In the genomic region with DNA sequence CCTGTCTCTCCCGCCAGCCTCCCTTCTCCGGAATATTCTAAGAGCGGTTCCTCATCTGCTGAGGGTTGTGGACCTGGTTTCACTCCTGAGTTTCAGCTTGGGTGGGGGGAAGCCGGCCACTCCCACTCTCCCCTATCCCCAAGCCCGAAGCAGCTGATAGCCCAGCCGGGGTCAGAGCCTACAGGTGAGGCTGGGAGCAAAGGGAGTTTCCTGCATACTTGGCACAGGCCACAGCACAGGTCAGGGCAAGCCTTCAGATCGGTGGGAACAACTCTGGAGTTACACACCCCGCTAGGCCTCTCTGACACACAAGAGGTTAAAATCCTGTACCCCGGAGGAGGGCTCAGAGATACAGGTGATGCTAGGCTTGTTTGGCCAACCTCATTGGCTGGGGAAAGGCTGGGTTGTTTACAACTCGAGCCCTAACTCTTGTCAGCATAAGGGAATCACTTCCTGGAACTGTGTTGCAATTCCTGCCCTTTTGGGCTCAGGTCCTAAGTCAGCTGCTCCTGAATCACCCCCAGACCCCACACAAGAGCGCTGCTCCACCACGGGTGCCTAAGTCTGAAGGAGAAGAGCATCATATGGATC, we compare ENCODE assay signal across 8 mouse cellular contexts. TPM values are rescaled to one million over a fixed set of nuclear protein-coding genes. Genes with fewer than 3 reads are reported as not detected.
DNase-seq lines count a peak whose midpoint lies in the region; ATAC-seq and TF ChIP-seq lines count a peak whose summit lies in the region.

No protein-coding gene starts in this region.

- no peak for TF ChIP-seq EP300 in heart, postnatal 0 days (IDR thresholded peaks at IDR 0.05; ENCODE audit: low read depth)

- peak overlapping the region; percentile 3; the same call in 1 of the 2 replicates for H3K4me3 ChIP-seq in spleen, adult 2 months (ENCODE audit: extremely low read depth, insufficient read depth, insufficient read length)
- H3K4me3 ChIP-seq in heart, postnatal 0 days (ENCODE audit: low read depth, low read length) = peak overlapping the region; percentile 80
- H3K4me3 ChIP-seq in lung, embryonic 15.5 days = peak overlapping the region; percentile 85

- peaks cover 4% of the 10 kb centered on the region for H3K4me1 ChIP-seq in spleen, adult 2 months (ENCODE audit: control insufficient read depth, insufficient read depth, insufficient read length)
- peaks cover 29% of the 10 kb centered on the region; the same call in 1 of the 2 replicates for H3K4me1 ChIP-seq in heart, postnatal 0 days (ENCODE audit: control insufficient read depth, insufficient read depth)
- peaks cover 50% of the 10 kb centered on the region for H3K4me1 ChIP-seq in lung, embryonic 15.5 days

- H3K27me3 ChIP-seq in spleen, adult 2 months (ENCODE audit: control insufficient read depth, insufficient read depth, low read length) = peaks cover 8% of the 10 kb centered on the region; the same call in 1 of the 2 replicates
- H3K27me3 ChIP-seq in heart, postnatal 0 days (ENCODE audit: control insufficient read depth, insufficient read depth, low read length) = no peaks in the 10 kb centered on the region
- H3K27me3 ChIP-seq in lung, embryonic 15.5 days = no peaks in the 10 kb centered on the region

- H3K9ac ChIP-seq in heart, postnatal 0 days (replicated peaks; ENCODE audit: low read depth, low read length) = peak overlapping the region; percentile 95
- peak overlapping the region; percentile 97 for H3K9ac ChIP-seq in lung, embryonic 15.5 days

- intact Hi-C loops in left cerebral cortex, postnatal 4 days (cut with DNase I) = no loop called here

- H3K9me3 ChIP-seq in heart, postnatal 0 days (replicated peaks; ENCODE audit: control insufficient read depth, low read length) = no peaks in the 10 kb centered on the region
- H3K9me3 ChIP-seq in lung, embryonic 15.5 days = no peaks in the 10 kb centered on the region

- no peaks in the 10 kb centered on the region for H3K36me3 ChIP-seq in spleen, adult 2 months (ENCODE audit: control insufficient read depth, insufficient read depth, low read length)
- peaks cover 26% of the 10 kb centered on the region for H3K36me3 ChIP-seq in heart, postnatal 0 days (replicated peaks; ENCODE audit: control insufficient read depth, insufficient read depth, low read length)
- H3K36me3 ChIP-seq in lung, embryonic 15.5 days = peaks cover 38% of the 10 kb centered on the region

- DNase-seq in spleen, adult 2 months (ENCODE audit: low read depth in 1 of 2, low spot score in 2 of 2) = no peak
- DNase-seq in spleen, postnatal 36 days (ENCODE audit: low spot score in 2 of 2) = no peak
- DNase-seq in heart, postnatal 0 days (ENCODE audit: low spot score) = no peak
- peak; percentile 62 for DNase-seq in yolk sac, embryonic 10.5 days (ENCODE audit: low spot score)
- DNase-seq in left cerebral cortex, postnatal 4 days = no peak
- DNase-seq in layer of hippocampus, postnatal 14 days (ENCODE audit: low spot score in 2 of 2) = no peak
- no peak for DNase-seq in cerebellum, postnatal 14 days

- WGBS in spleen, adult 2 months = 76% methylated on average over 12 of the region's 12 CpGs
- 58% methylated on average over 12 of the region's 12 CpGs for WGBS in heart, postnatal 0 days
- WGBS in lung, embryonic 15.5 days = 50% methylated on average over 12 of the region's 12 CpGs

- no peak for ATAC-seq in heart, postnatal 0 days (ENCODE audit: insufficient read depth, low read depth)
- no peak for ATAC-seq in lung, embryonic 15.5 days (ENCODE audit: borderline replicate concordance, extremely low read depth, low FRiP score, low TSS enrichment)

- H3K4me2 ChIP-seq in heart, postnatal 0 days (ENCODE audit: low read depth, low read length) = peak overlapping the region; percentile 81
- peak overlapping the region; percentile 77 for H3K4me2 ChIP-seq in lung, embryonic 15.5 days

- TF ChIP-seq POLR2A in spleen, adult 2 months (IDR thresholded peaks at IDR 0.05; ENCODE audit: low read depth, low read length) = no peak

- no peak for TF ChIP-seq CTCF in spleen, adult 2 months (IDR thresholded peaks at IDR 0.05; ENCODE audit: extremely low read depth, insufficient read depth, insufficient read length, insufficient replicate concordance)
- no peak for TF ChIP-seq CTCF in heart, postnatal 0 days (IDR thresholded peaks at IDR 0.05; ENCODE audit: low read depth)

- peak overlapping the region; percentile 1; the same call in 1 of the 2 replicates for H3K27ac ChIP-seq in spleen, adult 2 months (ENCODE audit: insufficient read depth, low read length)
- H3K27ac ChIP-seq in heart, postnatal 0 days (ENCODE audit: low read depth) = peak overlapping the region; percentile 94; the same call in 1 of the 2 replicates
- peak overlapping the region; percentile 99 for H3K27ac ChIP-seq in lung, embryonic 15.5 days

RNA-seq across cellular contexts. Expression of a gene that starts 2.6 kb away (rescaled TPM):
- 42.0 and 63.2 TPM in 2 replicates for polyA plus RNA-seq in spleen, adult 2 months (2012; rRNA removed)
- total RNA-seq in heart, postnatal 0 days (2014; rRNA removed; ENCODE audit: low replicate concordance) = 59.9 and 73.2 TPM in 2 replicates
- 59.7 and 60.9 TPM in 2 replicates for polyA plus RNA-seq in heart, postnatal 0 days (2015; fragmentation: Nextera tagmentation; extraction: Ambion mirVana)
- 180 and 182 TPM in 2 replicates for polyA plus RNA-seq in lung, embryonic 15.5 days (2015; fragmentation: Nextera tagmentation; extraction: Ambion mirVana)
- total RNA-seq in left cerebral cortex, postnatal 4 days (2021) = 10 to 100 TPM; 44.0 to 47.9 TPM
- 10 to 100 TPM; 20.0 to 29.8 TPM for total RNA-seq in layer of hippocampus, postnatal 14 days (2021)

RNA-seq across cellular contexts. Expression of a gene that starts 7.3 kb away (rescaled TPM):
- polyA plus RNA-seq in spleen, adult 2 months (2012; rRNA removed) = 221 and 393 TPM in 2 replicates
- 132 and 145 TPM in 2 replicates for total RNA-seq in heart, postnatal 0 days (2014; rRNA removed; ENCODE audit: low replicate concordance)
- 335 and 371 TPM in 2 replicates for polyA plus RNA-seq in heart, postnatal 0 days (2015; fragmentation: Nextera tagmentation; extraction: Ambion mirVana)
- 268 and 271 TPM in 2 replicates for polyA plus RNA-seq in lung, embryonic 15.5 days (2015; fragmentation: Nextera tagmentation; extraction: Ambion mirVana)
- 100 to 1,000 TPM; 147 to 150 TPM for total RNA-seq in left cerebral cortex, postnatal 4 days (2021)
- 10 to 100 TPM; 92.7 to 96.6 TPM for total RNA-seq in layer of hippocampus, postnatal 14 days (2021)

RNA-seq across cellular contexts. Expression of a gene that starts 16.5 kb away (rescaled TPM):
- polyA plus RNA-seq in spleen, adult 2 months (2012; rRNA removed) = 24.6 and 31.2 TPM in 2 replicates
- total RNA-seq in heart, postnatal 0 days (2014; rRNA removed; ENCODE audit: low replicate concordance) = 11.3 and 16.6 TPM in 2 replicates
- polyA plus RNA-seq in heart, postnatal 0 days (2015; fragmentation: Nextera tagmentation; extraction: Ambion mirVana) = 6.7 and 8.9 TPM in 2 replicates
- polyA plus RNA-seq in lung, embryonic 15.5 days (2015; fragmentation: Nextera tagmentation; extraction: Ambion mirVana) = 10.7 and 11.9 TPM in 2 replicates
- total RNA-seq in left cerebral cortex, postnatal 4 days (2021) = 1 to 10 TPM; 2.2 to 3.7 TPM
- 1 to 10 TPM; 2.4 to 2.5 TPM for total RNA-seq in layer of hippocampus, postnatal 14 days (2021)

RNA-seq across cellular contexts. Expression of a gene that starts 29.9 kb away (rescaled TPM):
- polyA plus RNA-seq in spleen, adult 2 months (2012; rRNA removed) = 154 and 206 TPM in 2 replicates
- total RNA-seq in heart, postnatal 0 days (2014; rRNA removed; ENCODE audit: low replicate concordance) = 81.5 and 110 TPM in 2 replicates
- polyA plus RNA-seq in heart, postnatal 0 days (2015; fragmentation: Nextera tagmentation; extraction: Ambion mirVana) = 47.8 and 54.4 TPM in 2 replicates
- 51.5 and 57.5 TPM in 2 replicates for polyA plus RNA-seq in lung, embryonic 15.5 days (2015; fragmentation: Nextera tagmentation; extraction: Ambion mirVana)
- 10 to 100 TPM; 39.6 to 39.8 TPM for total RNA-seq in left cerebral cortex, postnatal 4 days (2021)
- 10 to 100 TPM; 40.3 to 45.1 TPM for total RNA-seq in layer of hippocampus, postnatal 14 days (2021)

RNA-seq across cellular contexts. Expression of a gene that starts 41.9 kb away (rescaled TPM):
- polyA plus RNA-seq in spleen, adult 2 months (2012; rRNA removed) = 0.22 and 0.40 TPM in 2 replicates
- total RNA-seq in heart, postnatal 0 days (2014; rRNA removed; ENCODE audit: low replicate concordance) = 0.77 TPM in 1 of 2 replicates, not detected in the other
- polyA plus RNA-seq in heart, postnatal 0 days (2015; fragmentation: Nextera tagmentation; extraction: Ambion mirVana) = 0.15 and 0.27 TPM in 2 replicates
- polyA plus RNA-seq in lung, embryonic 15.5 days (2015; fragmentation: Nextera tagmentation; extraction: Ambion mirVana) = 14.6 and 16.2 TPM in 2 replicates
- 10 to 100 TPM; 15.0 to 17.2 TPM for total RNA-seq in left cerebral cortex, postnatal 4 days (2021)
- 10 to 100 TPM; 31.3 to 33.2 TPM for total RNA-seq in layer of hippocampus, postnatal 14 days (2021)

Comparison
In these comparisons a context has a peak if more than half of its experiments do, and no peak if none do; other contexts are left out.
1. H3K27ac ChIP-seq: peak in every context shown above with its lines; median percentile 99 in lung, embryonic 15.5 days; 94 in heart, postnatal 0 days; 1 in spleen, adult 2 months.
2. H3K4me3 ChIP-seq: peak in every context shown above with its lines; median percentile 85 in lung, embryonic 15.5 days; 80 in heart, postnatal 0 days; 3 in spleen, adult 2 months.